Mouse (Mus musculus): Measurements from ENCODE around the gene Tarbp2.

DNA sequence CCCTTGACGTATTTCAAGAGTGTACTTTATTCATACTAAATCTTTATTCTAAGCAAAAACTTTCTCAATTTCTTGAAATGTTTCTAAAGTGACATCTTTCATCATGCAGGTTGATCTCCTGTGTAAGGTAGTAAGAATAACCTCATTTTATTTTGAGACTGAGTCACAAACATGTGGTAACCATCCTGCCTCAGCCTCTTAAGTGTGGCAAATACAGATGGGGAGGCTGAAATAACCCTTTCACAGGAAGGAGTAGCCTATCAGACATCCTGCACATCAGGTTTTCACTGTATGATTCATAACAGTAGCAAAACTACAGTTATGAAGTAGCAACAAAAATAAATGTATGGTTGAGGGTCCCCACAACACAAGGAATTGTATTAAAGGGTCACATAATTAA, 37.6 kb downstream of the Tarbp2 start:
- TF ChIP-seq MAFK (IDR thresholded peaks at IDR 0.05; ENCODE audit: insufficient read depth, low read depth, low read length) = no peak
- no peak for TF ChIP-seq ZNF384 (IDR thresholded peaks at IDR 0.05; ENCODE audit: low read depth, low read length)
